Comparison of ENCODE assay signal across 11 mouse cellular contexts in genomic region chr13:40994487-40995263, GRCm38 (mm10). TPM values are rescaled to one million over a fixed set of nuclear protein-coding genes. Genes with fewer than 3 reads are reported as not detected.
A peak's percentile ranks its signal among the peaks of the same experiment; 100 is the strongest.
DNase-seq lines count a peak whose midpoint lies in the region; ATAC-seq and TF ChIP-seq lines count a peak whose summit lies in the region.
"Had no signal": no experiment of that assay in that cellular context is flagged by ENCODE, and none has a peak within 500 bp of the region (broad histone marks: within the 10 kb centered on the region; RNA-seq: fewer than 3 reads in every experiment).

No protein-coding gene starts in this region.

- TF ChIP-seq CTCF in heart, adult 2 months (IDR thresholded peaks at IDR 0.05): no peak
- TF ChIP-seq CTCF in midbrain, postnatal 0 days (IDR thresholded peaks at IDR 0.05): no peak

- no peaks in the 10 kb centered on the region for H3K79me2 ChIP-seq in heart, adult 2 months (replicated peaks; ENCODE audit: control insufficient read depth, insufficient read depth, low read length)

- no peak for TF ChIP-seq POLR2A in heart, adult 2 months (IDR thresholded peaks at IDR 0.05; ENCODE audit: insufficient read depth, low read depth, low read length)

- no peak for ATAC-seq in heart, embryonic 16.5 days (replicated peaks; ENCODE audit: extremely low read depth, insufficient read depth, low FRiP score)
- peak; percentile 52; the same call in 1 of the 2 replicates for ATAC-seq in midbrain, embryonic 11.5 days (ENCODE audit: low FRiP score)
- ATAC-seq in midbrain, postnatal 0 days (ENCODE audit: low FRiP score): no peak
- peak; percentile 75; the same call in 1 of the 2 replicates for ATAC-seq in forebrain, embryonic 13.5 days
- ATAC-seq in stomach, embryonic 14.5 days (ENCODE audit: insufficient number of reproducible peaks, insufficient read depth, low FRiP score, low read depth): peak; percentile 23; the same call in 1 of the 2 replicates

- H3K4me2 ChIP-seq in heart, embryonic 16.5 days (ENCODE audit: low read depth, low read length): peak overlapping the region; percentile 12; the same call in 1 of the 2 replicates
- no peak overlapping the region for H3K4me2 ChIP-seq in midbrain, embryonic 11.5 days
- no peak overlapping the region for H3K4me2 ChIP-seq in midbrain, postnatal 0 days (ENCODE audit: low read depth, low read length, poor library complexity, severe bottlenecking)
- peak overlapping the region; percentile 30 for H3K4me2 ChIP-seq in forebrain, embryonic 13.5 days
- peak overlapping the region; percentile 31 for H3K4me2 ChIP-seq in stomach, embryonic 14.5 days (replicated peaks; ENCODE audit: low read depth, low read length)

- H3K9ac ChIP-seq in heart, embryonic 16.5 days (ENCODE audit: low read length): no peak overlapping the region
- H3K9ac ChIP-seq in heart, adult 2 months (ENCODE audit: low read depth, low read length): no peak overlapping the region
- H3K9ac ChIP-seq in midbrain, embryonic 11.5 days (ENCODE audit: low read length): peak overlapping the region; percentile 4; the same call in 1 of the 2 replicates
- no peak overlapping the region for H3K9ac ChIP-seq in midbrain, postnatal 0 days (replicated peaks; ENCODE audit: low read length, poor library complexity, severe bottlenecking)
- no peak overlapping the region for H3K9ac ChIP-seq in forebrain, embryonic 13.5 days
- H3K9ac ChIP-seq in stomach, embryonic 14.5 days (replicated peaks; ENCODE audit: low read depth, low read length): no peak overlapping the region

- no peak for DNase-seq in heart, adult 2 months
- peak; percentile 88 for DNase-seq in midbrain, embryonic 11.5 days (ENCODE audit: low spot score, missing footprints)
- no peak for DNase-seq in midbrain, postnatal 0 days (ENCODE audit: low spot score)
- DNase-seq in cerebellum, adult 11-12 months: no peak
- DNase-seq in left cerebral cortex, adult 11 months (ENCODE audit: low spot score): no peak
- DNase-seq: heart, adult 11 months; thymus, postnatal 36 days had no signal

- no peak overlapping the region for H3K27ac ChIP-seq in heart, embryonic 16.5 days (ENCODE audit: low read length)
- H3K27ac ChIP-seq in heart, adult 2 months: no peak overlapping the region
- no peak overlapping the region; the same call in 1 of the 2 replicates for H3K27ac ChIP-seq in midbrain, embryonic 11.5 days (ENCODE audit: low read depth, low read length)
- H3K27ac ChIP-seq in midbrain, postnatal 0 days (ENCODE audit: low read depth, low read length): no peak overlapping the region
- H3K27ac ChIP-seq in forebrain, embryonic 13.5 days: peak overlapping the region; percentile 51
- H3K27ac ChIP-seq in stomach, embryonic 14.5 days (ENCODE audit: low read length): peak overlapping the region; percentile 45; the same call in 1 of the 2 replicates

- H3K9me3 ChIP-seq in heart, embryonic 16.5 days (replicated peaks; ENCODE audit: control insufficient read depth, low read length): no peaks in the 10 kb centered on the region
- H3K9me3 ChIP-seq in midbrain, embryonic 11.5 days (ENCODE audit: control insufficient read depth, low read length): no peaks in the 10 kb centered on the region
- H3K9me3 ChIP-seq in midbrain, postnatal 0 days (ENCODE audit: low read length): no peaks in the 10 kb centered on the region
- no peaks in the 10 kb centered on the region for H3K9me3 ChIP-seq in forebrain, embryonic 13.5 days (replicated peaks)
- no peaks in the 10 kb centered on the region for H3K9me3 ChIP-seq in stomach, embryonic 14.5 days (ENCODE audit: control insufficient read depth, low read depth, low read length)

- H3K4me3 ChIP-seq in heart, embryonic 16.5 days (ENCODE audit: low read length): no peak overlapping the region
- no peak overlapping the region for H3K4me3 ChIP-seq in heart, adult 2 months
- H3K4me3 ChIP-seq in midbrain, embryonic 11.5 days (ENCODE audit: low read depth, low read length): no peak overlapping the region
- H3K4me3 ChIP-seq in midbrain, postnatal 0 days (ENCODE audit: low read depth, low read length): no peak overlapping the region
- no peak overlapping the region for H3K4me3 ChIP-seq in forebrain, embryonic 13.5 days
- no peak overlapping the region for H3K4me3 ChIP-seq in stomach, embryonic 14.5 days (ENCODE audit: low read depth, low read length)
- H3K4me3 ChIP-seq: megakaryocyte, embryonic 14.5 days had no signal

- WGBS in heart, embryonic 16.5 days: 19% methylated on average over 8 of the region's 8 CpGs
- 19% methylated on average over 8 of the region's 8 CpGs for WGBS in heart, adult 2 months
- 25% methylated on average over 8 of the region's 8 CpGs for WGBS in midbrain, embryonic 11.5 days
- 17% methylated on average over 8 of the region's 8 CpGs for WGBS in midbrain, postnatal 0 days
- WGBS in forebrain, embryonic 13.5 days: 2% methylated on average over 8 of the region's 8 CpGs
- 2% methylated on average over 8 of the region's 8 CpGs for WGBS in stomach, embryonic 14.5 days

- no peaks in the 10 kb centered on the region for H3K27me3 ChIP-seq in heart, embryonic 16.5 days (ENCODE audit: control insufficient read depth, insufficient read depth, low read length)
- H3K27me3 ChIP-seq in heart, adult 2 months (ENCODE audit: control insufficient read depth, insufficient read depth, low read length): no peaks in the 10 kb centered on the region
- H3K27me3 ChIP-seq in midbrain, embryonic 11.5 days (ENCODE audit: control insufficient read depth, insufficient read depth, low read length): no peaks in the 10 kb centered on the region
- H3K27me3 ChIP-seq in midbrain, postnatal 0 days (ENCODE audit: insufficient read depth, low read length): no peaks in the 10 kb centered on the region
- H3K27me3 ChIP-seq in forebrain, embryonic 13.5 days: peaks cover 4% of the 10 kb centered on the region; the same call in 1 of the 2 replicates
- no peaks in the 10 kb centered on the region for H3K27me3 ChIP-seq in stomach, embryonic 14.5 days (ENCODE audit: control insufficient read depth, insufficient read depth, low read length)
- H3K27me3 ChIP-seq: megakaryocyte, embryonic 14.5 days had no signal

- no peak for TF ChIP-seq EP300 in heart, adult 2 months (IDR thresholded peaks at IDR 0.05; ENCODE audit: insufficient read depth, low read depth, low read length)

- H3K36me3 ChIP-seq in heart, embryonic 16.5 days (ENCODE audit: control insufficient read depth, insufficient read depth): no peaks in the 10 kb centered on the region
- no peaks in the 10 kb centered on the region for H3K36me3 ChIP-seq in heart, adult 2 months (ENCODE audit: control insufficient read depth, insufficient read depth, low read length)
- no peaks in the 10 kb centered on the region for H3K36me3 ChIP-seq in midbrain, embryonic 11.5 days (ENCODE audit: control insufficient read depth, insufficient read depth, low read length)
- H3K36me3 ChIP-seq in midbrain, postnatal 0 days (ENCODE audit: insufficient read depth, low read length): no peaks in the 10 kb centered on the region
- no peaks in the 10 kb centered on the region for H3K36me3 ChIP-seq in forebrain, embryonic 13.5 days (ENCODE audit: poor library complexity, severe bottlenecking)
- H3K36me3 ChIP-seq in stomach, embryonic 14.5 days (ENCODE audit: control insufficient read depth, insufficient read depth, low read length): no peaks in the 10 kb centered on the region

- H3K4me1 ChIP-seq in heart, embryonic 16.5 days (ENCODE audit: control insufficient read depth, insufficient read depth, low read length): no peaks in the 10 kb centered on the region; the same call in 1 of the 2 replicates
- H3K4me1 ChIP-seq in heart, adult 2 months (ENCODE audit: control insufficient read depth, insufficient read depth, low read length): no peaks in the 10 kb centered on the region
- H3K4me1 ChIP-seq in midbrain, embryonic 11.5 days (ENCODE audit: control insufficient read depth, insufficient read depth, low read length): peaks cover 6% of the 10 kb centered on the region
- no peaks in the 10 kb centered on the region for H3K4me1 ChIP-seq in midbrain, postnatal 0 days (ENCODE audit: insufficient read depth, low read length)
- H3K4me1 ChIP-seq in forebrain, embryonic 13.5 days: peaks cover 12% of the 10 kb centered on the region
- H3K4me1 ChIP-seq in stomach, embryonic 14.5 days (ENCODE audit: control insufficient read depth, insufficient read depth, low read length): 0 out of 2 replicates have a peak, but pooled peaks cover 5% of the 10 kb centered on the region

- intact Hi-C loops in heart, adult 2 months (cut with DNase I): no loop called here

RNA-seq across cellular contexts. Expression of gene Pak1ip1, which starts 6.1 kb away (rescaled TPM):
- 52.0 and 53.4 TPM in 2 replicates for polyA plus RNA-seq in heart, embryonic 16.5 days (2015; fragmentation: Nextera tagmentation; extraction: Ambion mirVana)
- 10 to 100 TPM; 26.7 to 27.5 TPM for total RNA-seq in heart, adult 2 months (2021)
- 21.2 and 22.5 TPM in 2 replicates for polyA plus RNA-seq in heart, adult 2 months (2012; rRNA removed)
- 99.7 and 104 TPM in 2 replicates for polyA plus RNA-seq in midbrain, embryonic 11.5 days (2014; fragmentation: Nextera tagmentation; extraction: Ambion mirVana)
- total RNA-seq in midbrain, postnatal 0 days (2014; rRNA removed): 32.9 and 38.1 TPM in 2 replicates
- polyA plus RNA-seq in midbrain, postnatal 0 days (2015; fragmentation: Nextera tagmentation; extraction: Ambion mirVana): 42.6 and 43.6 TPM in 2 replicates
- 86.3 and 87.4 TPM in 2 replicates for polyA plus RNA-seq in forebrain, embryonic 13.5 days (2015; fragmentation: Nextera tagmentation; extraction: Ambion mirVana)
- 68.3 and 70.8 TPM in 2 replicates for polyA plus RNA-seq in stomach, embryonic 14.5 days (2014; fragmentation: Nextera tagmentation; extraction: Ambion mirVana)

RNA-seq across cellular contexts. Expression of gene Tmem14c, which starts 21.4 kb away (rescaled TPM):
- polyA plus RNA-seq in heart, embryonic 16.5 days (2015; fragmentation: Nextera tagmentation; extraction: Ambion mirVana): 223 and 237 TPM in 2 replicates
- total RNA-seq in heart, adult 2 months (2021): 100 to 1,000 TPM; 165 to 179 TPM
- polyA plus RNA-seq in heart, adult 2 months (2012; rRNA removed): 136 and 180 TPM in 2 replicates
- polyA plus RNA-seq in midbrain, embryonic 11.5 days (2014; fragmentation: Nextera tagmentation; extraction: Ambion mirVana): 198 and 200 TPM in 2 replicates
- total RNA-seq in midbrain, postnatal 0 days (2014; rRNA removed): 34.3 and 54.6 TPM in 2 replicates
- 112 and 124 TPM in 2 replicates for polyA plus RNA-seq in midbrain, postnatal 0 days (2015; fragmentation: Nextera tagmentation; extraction: Ambion mirVana)
- 132 and 144 TPM in 2 replicates for polyA plus RNA-seq in forebrain, embryonic 13.5 days (2015; fragmentation: Nextera tagmentation; extraction: Ambion mirVana)
- 225 and 228 TPM in 2 replicates for polyA plus RNA-seq in stomach, embryonic 14.5 days (2014; fragmentation: Nextera tagmentation; extraction: Ambion mirVana)

Comparison
In these comparisons a context has a peak if more than half of its experiments do, and no peak if none do; other contexts are left out.
1. ATAC-seq: peak in midbrain, embryonic 11.5 days (single experiment), forebrain, embryonic 13.5 days (single experiment) and stomach, embryonic 14.5 days (single experiment); none in heart, embryonic 16.5 days (single experiment) and midbrain, postnatal 0 days (single experiment).
2. H3K27ac ChIP-seq: peak in forebrain, embryonic 13.5 days (single experiment) and stomach, embryonic 14.5 days (single experiment); none in heart, embryonic 16.5 days (single experiment), heart, adult 2 months (single experiment), midbrain, embryonic 11.5 days (single experiment) and midbrain, postnatal 0 days (single experiment).
3. H3K4me2 ChIP-seq: peak in heart, embryonic 16.5 days (single experiment), forebrain, embryonic 13.5 days (single experiment) and stomach, embryonic 14.5 days (single experiment); none in midbrain, embryonic 11.5 days (single experiment) and midbrain, postnatal 0 days (single experiment).